8 mouse cellular contexts compared by ENCODE assay signal in genomic region chr17:33938783-33939182, GRCm38 (mm10). TPM values are rescaled to one million over a fixed set of nuclear protein-coding genes. Genes with fewer than 3 reads are reported as not detected.
A peak's percentile ranks its signal among the peaks of the same experiment; 100 is the strongest.
DNase-seq lines count a peak whose midpoint lies in the region; ATAC-seq and TF ChIP-seq lines count a peak whose summit lies in the region.

No protein-coding gene starts in this region.

- ATAC-seq in forebrain, embryonic 16.5 days = no peak
- no peak for ATAC-seq in midbrain, embryonic 16.5 days
- ATAC-seq in limb, embryonic 12.5 days (ENCODE audit: insufficient number of reproducible peaks, insufficient read depth, low FRiP score, low TSS enrichment, low read depth) = no peak
- no peak for ATAC-seq in stomach, postnatal 0 days (ENCODE audit: low FRiP score, low TSS enrichment)

- H3K4me1 ChIP-seq in forebrain, embryonic 10.5 days = peaks cover 26% of the 10 kb centered on the region
- peaks cover 18% of the 10 kb centered on the region for H3K4me1 ChIP-seq in forebrain, embryonic 16.5 days (replicated peaks; ENCODE audit: control insufficient read depth, insufficient read depth, low read length)
- peaks cover 27% of the 10 kb centered on the region for H3K4me1 ChIP-seq in midbrain, embryonic 10.5 days
- H3K4me1 ChIP-seq in midbrain, embryonic 16.5 days (ENCODE audit: control insufficient read depth, insufficient read depth, low read length) = peaks cover 18% of the 10 kb centered on the region
- peaks cover 16% of the 10 kb centered on the region for H3K4me1 ChIP-seq in limb, embryonic 12.5 days (replicated peaks)
- H3K4me1 ChIP-seq in stomach, postnatal 0 days (replicated peaks; ENCODE audit: control insufficient read depth, insufficient read depth) = peaks cover 6% of the 10 kb centered on the region; the same call in 1 of the 2 replicates

- WGBS in forebrain, embryonic 10.5 days = 83% methylated on average over 11 of the region's 11 CpGs
- 81% methylated on average over 11 of the region's 11 CpGs for WGBS in forebrain, embryonic 16.5 days
- WGBS in midbrain, embryonic 10.5 days = 78% methylated on average over 11 of the region's 11 CpGs
- WGBS in midbrain, embryonic 16.5 days = 78% methylated on average over 11 of the region's 11 CpGs
- 76% methylated on average over 11 of the region's 11 CpGs for WGBS in limb, embryonic 12.5 days
- 73% methylated on average over 11 of the region's 11 CpGs for WGBS in stomach, postnatal 0 days

- peaks cover 72% of the 10 kb centered on the region for H3K36me3 ChIP-seq in forebrain, embryonic 10.5 days (replicated peaks)
- peaks cover 10% of the 10 kb centered on the region; the same call in 1 of the 2 replicates for H3K36me3 ChIP-seq in forebrain, embryonic 16.5 days (ENCODE audit: control insufficient read depth, insufficient read depth)
- peaks cover 72% of the 10 kb centered on the region for H3K36me3 ChIP-seq in midbrain, embryonic 10.5 days
- H3K36me3 ChIP-seq in midbrain, embryonic 16.5 days (ENCODE audit: control insufficient read depth, insufficient read depth, low read length) = peaks cover 16% of the 10 kb centered on the region
- H3K36me3 ChIP-seq in limb, embryonic 12.5 days = peaks cover 67% of the 10 kb centered on the region
- H3K36me3 ChIP-seq in stomach, postnatal 0 days (ENCODE audit: control insufficient read depth, insufficient read depth, low read length) = no peaks in the 10 kb centered on the region

- H3K4me2 ChIP-seq in forebrain, embryonic 16.5 days (ENCODE audit: low read length) = no peak overlapping the region
- H3K4me2 ChIP-seq in midbrain, embryonic 16.5 days (ENCODE audit: low read length) = no peak overlapping the region
- peak overlapping the region; percentile 91 for H3K4me2 ChIP-seq in limb, embryonic 12.5 days
- no peak overlapping the region for H3K4me2 ChIP-seq in stomach, postnatal 0 days (replicated peaks; ENCODE audit: low read depth)

- H3K4me3 ChIP-seq in forebrain, embryonic 10.5 days = peak overlapping the region; percentile 96
- no peak overlapping the region for H3K4me3 ChIP-seq in forebrain, embryonic 16.5 days (replicated peaks; ENCODE audit: low read length)
- peak overlapping the region; percentile 95 for H3K4me3 ChIP-seq in midbrain, embryonic 10.5 days
- no peak overlapping the region for H3K4me3 ChIP-seq in midbrain, embryonic 16.5 days (ENCODE audit: low read depth, low read length)
- peak overlapping the region; percentile 69 for H3K4me3 ChIP-seq in limb, embryonic 12.5 days (replicated peaks)
- no peak overlapping the region for H3K4me3 ChIP-seq in stomach, postnatal 0 days (ENCODE audit: low read depth, low read length)

- no peaks in the 10 kb centered on the region for H3K27me3 ChIP-seq in forebrain, embryonic 10.5 days (ENCODE audit: poor library complexity, severe bottlenecking)
- H3K27me3 ChIP-seq in forebrain, embryonic 16.5 days (replicated peaks; ENCODE audit: control insufficient read depth, insufficient read depth, low read length) = no peaks in the 10 kb centered on the region
- no peaks in the 10 kb centered on the region for H3K27me3 ChIP-seq in midbrain, embryonic 10.5 days (ENCODE audit: low read depth, poor library complexity, severe bottlenecking)
- no peaks in the 10 kb centered on the region for H3K27me3 ChIP-seq in midbrain, embryonic 16.5 days (ENCODE audit: control insufficient read depth, insufficient read depth, low read depth, low read length)
- H3K27me3 ChIP-seq in limb, embryonic 12.5 days = no peaks in the 10 kb centered on the region
- H3K27me3 ChIP-seq in stomach, postnatal 0 days (ENCODE audit: control insufficient read depth, insufficient read depth, low read length) = no peaks in the 10 kb centered on the region

- H3K27ac ChIP-seq in forebrain, embryonic 10.5 days = no peak overlapping the region
- no peak overlapping the region for H3K27ac ChIP-seq in forebrain, embryonic 16.5 days (ENCODE audit: low read length)
- H3K27ac ChIP-seq in midbrain, embryonic 10.5 days (replicated peaks) = no peak overlapping the region
- H3K27ac ChIP-seq in midbrain, embryonic 16.5 days (ENCODE audit: low read length) = no peak overlapping the region
- no peak overlapping the region for H3K27ac ChIP-seq in limb, embryonic 12.5 days
- H3K27ac ChIP-seq in stomach, postnatal 0 days (replicated peaks) = no peak overlapping the region

- H3K9ac ChIP-seq in forebrain, embryonic 16.5 days (replicated peaks; ENCODE audit: low read depth, low read length) = no peak overlapping the region
- H3K9ac ChIP-seq in midbrain, embryonic 16.5 days (ENCODE audit: low read depth, low read length) = no peak overlapping the region
- H3K9ac ChIP-seq in limb, embryonic 12.5 days (replicated peaks) = 0 out of 2 replicates have a peak overlapping the region, but pooled peaks have one; percentile 68
- H3K9ac ChIP-seq in stomach, postnatal 0 days (ENCODE audit: low read length) = peak overlapping the region; percentile 85; the same call in 1 of the 2 replicates

- DNase-seq in forebrain, embryonic 10.5 days (ENCODE audit: extremely low spot score, low spot score) = no peak
- no peak for DNase-seq in midbrain, embryonic 10.5 days (ENCODE audit: low spot score)
- no peak for DNase-seq in stomach, postnatal 0 days (ENCODE audit: low spot score)
- no peak for DNase-seq in layer of hippocampus, postnatal 10 days (ENCODE audit: low spot score in 2 of 2)
- DNase-seq in spleen, adult 12 weeks (ENCODE audit: low spot score) = no peak

- no peak for TF ChIP-seq EP300 in stomach, postnatal 0 days (optimal IDR thresholded peaks at IDR 0.05)

- TF ChIP-seq CTCF in stomach, postnatal 0 days (IDR thresholded peaks at IDR 0.05; ENCODE audit: low read depth) = no peak

- H3K9me3 ChIP-seq in forebrain, embryonic 10.5 days = no peaks in the 10 kb centered on the region
- H3K9me3 ChIP-seq in forebrain, embryonic 16.5 days (ENCODE audit: control insufficient read depth, low read length) = no peaks in the 10 kb centered on the region
- H3K9me3 ChIP-seq in midbrain, embryonic 10.5 days (replicated peaks) = no peaks in the 10 kb centered on the region
- H3K9me3 ChIP-seq in midbrain, embryonic 16.5 days (replicated peaks; ENCODE audit: control insufficient read depth, low read length, poor library complexity, severe bottlenecking) = no peaks in the 10 kb centered on the region
- no peaks in the 10 kb centered on the region for H3K9me3 ChIP-seq in limb, embryonic 12.5 days
- no peaks in the 10 kb centered on the region for H3K9me3 ChIP-seq in stomach, postnatal 0 days (ENCODE audit: control insufficient read depth, low read length)

RNA-seq across cellular contexts. Expression of gene Pfdn6, which starts 1.4 kb away (rescaled TPM):
- 239 and 242 TPM in 2 replicates for polyA plus RNA-seq in forebrain, embryonic 10.5 days (2016; fragmentation: Nextera tagmentation; extraction: Ambion mirVana)
- polyA plus RNA-seq in forebrain, embryonic 16.5 days (2015; fragmentation: Nextera tagmentation; extraction: Ambion mirVana) = 182 and 196 TPM in 2 replicates
- 214 and 240 TPM in 2 replicates for polyA plus RNA-seq in midbrain, embryonic 10.5 days (2016; fragmentation: Nextera tagmentation; extraction: Ambion mirVana)
- polyA plus RNA-seq in midbrain, embryonic 16.5 days (2015; fragmentation: Nextera tagmentation; extraction: Ambion mirVana) = 186 and 191 TPM in 2 replicates
- 180 and 186 TPM in 2 replicates for polyA plus RNA-seq in limb, embryonic 12.5 days (2016; fragmentation: Nextera tagmentation; extraction: Ambion mirVana)
- 92.7 and 96.8 TPM in 2 replicates for polyA plus RNA-seq in stomach, postnatal 0 days (2015; fragmentation: Nextera tagmentation; extraction: Ambion mirVana)
- 100 to 1,000 TPM in 1 of 2 experiments, 10 to 100 TPM in 1; 83.1 to 106 TPM for total RNA-seq in layer of hippocampus, postnatal 10 days (2021)

RNA-seq across cellular contexts. Expression of gene Wdr46, which starts 1.7 kb away (rescaled TPM):
- 56.1 and 59.6 TPM in 2 replicates for polyA plus RNA-seq in forebrain, embryonic 10.5 days (2016; fragmentation: Nextera tagmentation; extraction: Ambion mirVana)
- 26.1 and 29.4 TPM in 2 replicates for polyA plus RNA-seq in forebrain, embryonic 16.5 days (2015; fragmentation: Nextera tagmentation; extraction: Ambion mirVana)
- 47.8 and 52.5 TPM in 2 replicates for polyA plus RNA-seq in midbrain, embryonic 10.5 days (2016; fragmentation: Nextera tagmentation; extraction: Ambion mirVana)
- 19.2 TPM in 2 replicates for polyA plus RNA-seq in midbrain, embryonic 16.5 days (2015; fragmentation: Nextera tagmentation; extraction: Ambion mirVana)
- polyA plus RNA-seq in limb, embryonic 12.5 days (2016; fragmentation: Nextera tagmentation; extraction: Ambion mirVana) = 45.5 and 45.8 TPM in 2 replicates
- polyA plus RNA-seq in stomach, postnatal 0 days (2015; fragmentation: Nextera tagmentation; extraction: Ambion mirVana) = 17.1 and 20.2 TPM in 2 replicates
- 10 to 100 TPM; 21.8 to 24.8 TPM for total RNA-seq in layer of hippocampus, postnatal 10 days (2021)

RNA-seq across cellular contexts. Expression of gene Rgl2, which starts 9.4 kb away (rescaled TPM):
- 39.3 and 46.7 TPM in 2 replicates for polyA plus RNA-seq in forebrain, embryonic 10.5 days (2016; fragmentation: Nextera tagmentation; extraction: Ambion mirVana)
- polyA plus RNA-seq in forebrain, embryonic 16.5 days (2015; fragmentation: Nextera tagmentation; extraction: Ambion mirVana) = 40.8 and 52.3 TPM in 2 replicates
- 43.1 and 46.9 TPM in 2 replicates for polyA plus RNA-seq in midbrain, embryonic 10.5 days (2016; fragmentation: Nextera tagmentation; extraction: Ambion mirVana)
- 54.9 and 57.2 TPM in 2 replicates for polyA plus RNA-seq in midbrain, embryonic 16.5 days (2015; fragmentation: Nextera tagmentation; extraction: Ambion mirVana)
- polyA plus RNA-seq in limb, embryonic 12.5 days (2016; fragmentation: Nextera tagmentation; extraction: Ambion mirVana) = 61.3 and 64.2 TPM in 2 replicates
- 18.6 and 24.4 TPM in 2 replicates for polyA plus RNA-seq in stomach, postnatal 0 days (2015; fragmentation: Nextera tagmentation; extraction: Ambion mirVana)
- 10 to 100 TPM; 60.2 to 80.6 TPM for total RNA-seq in layer of hippocampus, postnatal 10 days (2021)

RNA-seq across cellular contexts. Expression of gene B3galt4, which starts 12.5 kb away (rescaled TPM):
- polyA plus RNA-seq in forebrain, embryonic 10.5 days (2016; fragmentation: Nextera tagmentation; extraction: Ambion mirVana) = 3.3 and 3.7 TPM in 2 replicates
- polyA plus RNA-seq in forebrain, embryonic 16.5 days (2015; fragmentation: Nextera tagmentation; extraction: Ambion mirVana) = 10.0 and 13.2 TPM in 2 replicates
- 4.1 and 6.4 TPM in 2 replicates for polyA plus RNA-seq in midbrain, embryonic 10.5 days (2016; fragmentation: Nextera tagmentation; extraction: Ambion mirVana)
- 15.2 and 16.6 TPM in 2 replicates for polyA plus RNA-seq in midbrain, embryonic 16.5 days (2015; fragmentation: Nextera tagmentation; extraction: Ambion mirVana)
- polyA plus RNA-seq in limb, embryonic 12.5 days (2016; fragmentation: Nextera tagmentation; extraction: Ambion mirVana) = 5.0 and 6.8 TPM in 2 replicates
- 15.0 and 15.2 TPM in 2 replicates for polyA plus RNA-seq in stomach, postnatal 0 days (2015; fragmentation: Nextera tagmentation; extraction: Ambion mirVana)
- total RNA-seq in layer of hippocampus, postnatal 10 days (2021) = 1 to 10 TPM; 6.2 to 6.7 TPM

RNA-seq across cellular contexts. Expression of gene Vps52, which starts 16.8 kb away (rescaled TPM):
- 49.4 and 51.3 TPM in 2 replicates for polyA plus RNA-seq in forebrain, embryonic 10.5 days (2016; fragmentation: Nextera tagmentation; extraction: Ambion mirVana)
- 79.5 and 81.0 TPM in 2 replicates for polyA plus RNA-seq in forebrain, embryonic 16.5 days (2015; fragmentation: Nextera tagmentation; extraction: Ambion mirVana)
- polyA plus RNA-seq in midbrain, embryonic 10.5 days (2016; fragmentation: Nextera tagmentation; extraction: Ambion mirVana) = 53.5 and 61.0 TPM in 2 replicates
- 78.3 and 80.5 TPM in 2 replicates for polyA plus RNA-seq in midbrain, embryonic 16.5 days (2015; fragmentation: Nextera tagmentation; extraction: Ambion mirVana)
- 53.3 and 55.0 TPM in 2 replicates for polyA plus RNA-seq in limb, embryonic 12.5 days (2016; fragmentation: Nextera tagmentation; extraction: Ambion mirVana)
- 24.7 and 26.3 TPM in 2 replicates for polyA plus RNA-seq in stomach, postnatal 0 days (2015; fragmentation: Nextera tagmentation; extraction: Ambion mirVana)
- total RNA-seq in layer of hippocampus, postnatal 10 days (2021) = 10 to 100 TPM; 80.4 to 81.7 TPM

Comparison
In these comparisons a context has a peak if more than half of its experiments do, and no peak if none do; other contexts are left out.
1. H3K4me3 ChIP-seq: peak in forebrain, embryonic 10.5 days (single experiment), midbrain, embryonic 10.5 days (single experiment) and limb, embryonic 12.5 days (single experiment); none in forebrain, embryonic 16.5 days (single experiment), midbrain, embryonic 16.5 days (single experiment) and stomach, postnatal 0 days (single experiment).
2. H3K9ac ChIP-seq: peak in limb, embryonic 12.5 days (single experiment) and stomach, postnatal 0 days (single experiment); none in forebrain, embryonic 16.5 days (single experiment) and midbrain, embryonic 16.5 days (single experiment).